8 mouse cellular contexts compared by ENCODE assay signal in genomic region chr8:105565952-105566702, GRCm38 (mm10). TPM values are rescaled to one million over a fixed set of nuclear protein-coding genes. Genes with fewer than 3 reads are reported as not detected.
DNase-seq lines count a peak whose midpoint lies in the region; ATAC-seq and TF ChIP-seq lines count a peak whose summit lies in the region.

Atp6v0d1 (minus strand) TSS chr8:105566047.

- H3K9ac ChIP-seq in kidney, embryonic 14.5 days (ENCODE audit: low read depth, low read length), result peak within 1 kb of the TSS; percentile 82
- peak within 1 kb of the TSS; percentile 85 for H3K9ac ChIP-seq in limb, embryonic 15.5 days

- no peak; the same call in 1 of the 2 replicates for TF ChIP-seq CTCF in bone marrow macrophage, adult 2 months (IDR thresholded peaks at IDR 0.05; ENCODE audit: low read depth, low read length)
- TF ChIP-seq CTCF in embryonic fibroblast, embryonic 13.5 days (IDR thresholded peaks at IDR 0.05; ENCODE audit: borderline replicate concordance, insufficient read depth, low read length), result peak; percentile 69; the same call in 1 of the 2 replicates

- WGBS in kidney, embryonic 14.5 days, result 4% methylated on average over 50 of the region's 53 CpGs
- WGBS in limb, embryonic 15.5 days, result 2% methylated on average over 53 of the region's 53 CpGs

- 0 out of 2 replicates have a peak, but pooled peaks cover 3% of the 10 kb centered on the region for H3K27me3 ChIP-seq in kidney, embryonic 14.5 days (ENCODE audit: control insufficient read depth, insufficient read depth, low read length)
- no peaks in the 10 kb centered on the region for H3K27me3 ChIP-seq in limb, embryonic 15.5 days

- H3K4me2 ChIP-seq in kidney, embryonic 14.5 days (replicated peaks; ENCODE audit: low read depth, low read length), result peak within 1 kb of the TSS; percentile 91
- H3K4me2 ChIP-seq in limb, embryonic 15.5 days, result peak within 1 kb of the TSS; percentile 83

- peaks cover 24% of the 10 kb centered on the region for H3K4me1 ChIP-seq in bone marrow macrophage, adult 2 months (ENCODE audit: control insufficient read depth, insufficient read depth, low read length)
- H3K4me1 ChIP-seq in embryonic fibroblast, embryonic 13.5 days (ENCODE audit: control insufficient read depth, insufficient read depth, low read length), result no peaks in the 10 kb centered on the region
- H3K4me1 ChIP-seq in kidney, embryonic 14.5 days (ENCODE audit: control insufficient read depth, insufficient read depth, low read length), result peaks cover 9% of the 10 kb centered on the region; the same call in 1 of the 2 replicates
- peaks cover 22% of the 10 kb centered on the region for H3K4me1 ChIP-seq in limb, embryonic 15.5 days

- H3K27ac ChIP-seq in bone marrow macrophage, adult 2 months (ENCODE audit: insufficient read depth, low read depth, low read length), result peak within 1 kb of the TSS; percentile 87
- no peak within 1 kb of the TSS for H3K27ac ChIP-seq in embryonic fibroblast, embryonic 13.5 days (ENCODE audit: insufficient read depth, low read length)
- H3K27ac ChIP-seq in kidney, embryonic 14.5 days (ENCODE audit: low read depth, low read length), result peak within 1 kb of the TSS; percentile 48; the same call in 1 of the 2 replicates
- H3K27ac ChIP-seq in limb, embryonic 15.5 days, result peak within 1 kb of the TSS; percentile 87

- TF ChIP-seq POLR2A in bone marrow macrophage, adult 2 months (IDR thresholded peaks at IDR 0.05; ENCODE audit: borderline replicate concordance, low read depth, low read length), result 0 out of 2 replicates have a peak, but pooled peaks have one; percentile 18
- peak; percentile 75 for TF ChIP-seq POLR2A in embryonic fibroblast, embryonic 13.5 days (IDR thresholded peaks at IDR 0.05; ENCODE audit: low read depth, low read length)

- DNase-seq in A20 (ENCODE audit: low read depth, low spot score), result peak; percentile 100
- peak; percentile 100 for DNase-seq in heart, adult 9 months (ENCODE audit: low spot score in 2 of 2)
- DNase-seq in monocyte, adult 2 months (ENCODE audit: low read depth in 1 of 2, low spot score in 2 of 2), result peak; percentile 98 to 99
- DNase-seq in spleen, postnatal 36 days (ENCODE audit: low spot score in 2 of 2), result peak; percentile 100

- H3K4me3 ChIP-seq in bone marrow macrophage, adult 2 months (ENCODE audit: insufficient read depth, low read length), result peak within 1 kb of the TSS; percentile 80
- peak within 1 kb of the TSS; percentile 66 for H3K4me3 ChIP-seq in embryonic fibroblast, embryonic 13.5 days (ENCODE audit: insufficient read depth, low read length)
- peak within 1 kb of the TSS; percentile 81 for H3K4me3 ChIP-seq in kidney, embryonic 14.5 days (ENCODE audit: low read length)
- peak within 1 kb of the TSS; percentile 96 for H3K4me3 ChIP-seq in limb, embryonic 15.5 days

- H3K9me3 ChIP-seq in kidney, embryonic 14.5 days (ENCODE audit: control insufficient read depth, low read length), result no peaks in the 10 kb centered on the region
- H3K9me3 ChIP-seq in limb, embryonic 15.5 days, result no peaks in the 10 kb centered on the region

- no peaks in the 10 kb centered on the region; the same call in 1 of the 2 replicates for H3K36me3 ChIP-seq in kidney, embryonic 14.5 days (ENCODE audit: control insufficient read depth, insufficient read depth, low read length)
- peaks cover 5% of the 10 kb centered on the region; the same call in 1 of the 2 replicates for H3K36me3 ChIP-seq in limb, embryonic 15.5 days

- peak; percentile 99 for ATAC-seq in kidney, embryonic 14.5 days (ENCODE audit: low FRiP score, low TSS enrichment)
- peak; percentile 99 for ATAC-seq in limb, embryonic 15.5 days (ENCODE audit: insufficient number of reproducible peaks, low FRiP score, low TSS enrichment, low read depth)

RNA-seq across cellular contexts. Expression of gene Atp6v0d1, which starts in this region (rescaled TPM):
- 177 and 186 TPM in 2 replicates for polyA plus RNA-seq in bone marrow macrophage, adult 2 months (2012; ENCODE audit: insufficient read depth, insufficient read length, missing spikeins)
- 134 and 138 TPM in 2 replicates for polyA plus RNA-seq in embryonic fibroblast, embryonic 13.5 days (2011; ENCODE audit: insufficient read length, low read depth, missing spikeins)
- polyA plus RNA-seq in kidney, embryonic 14.5 days (2014; fragmentation: Nextera tagmentation; extraction: Ambion mirVana), result 73.9 and 90.1 TPM in 2 replicates
- polyA plus RNA-seq in limb, embryonic 15.5 days (2015; fragmentation: Nextera tagmentation; extraction: Ambion mirVana), result 97.4 and 103 TPM in 2 replicates
